9 mouse cellular contexts compared by ENCODE assay signal in the genomic region with DNA sequence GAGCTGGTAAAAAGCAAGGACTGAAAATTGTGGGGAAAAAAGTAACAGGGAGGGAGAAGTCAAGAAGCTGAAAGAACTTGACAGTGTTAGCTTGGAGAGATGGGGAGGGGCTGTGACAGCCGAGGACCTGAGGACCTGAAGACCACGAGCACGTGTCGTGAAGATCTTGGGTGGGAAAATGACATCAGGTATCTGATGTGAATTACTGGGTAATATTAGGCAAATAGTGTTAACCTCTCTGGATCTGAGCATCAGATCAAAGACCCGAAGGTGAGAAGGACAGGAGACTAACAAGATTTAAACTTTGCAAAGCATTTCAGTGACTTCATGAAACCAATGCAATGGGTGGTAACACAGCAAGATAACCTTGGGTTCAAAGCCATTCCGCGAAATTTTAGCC. TPM values are rescaled to one million over a fixed set of nuclear protein-coding genes. Genes with fewer than 3 reads are reported as not detected.
DNase-seq lines count a peak whose midpoint lies in the region; ATAC-seq and TF ChIP-seq lines count a peak whose summit lies in the region.
"Had no signal": no experiment of that assay in that cellular context is flagged by ENCODE, and none has a peak within 500 bp of the region (broad histone marks: within the 10 kb centered on the region; RNA-seq: fewer than 3 reads in every experiment).

No protein-coding gene starts in this region.

- peak overlapping the region; percentile 80; the same call in 1 of the 2 replicates for H3K4me3 ChIP-seq in liver, adult 2 months (ENCODE audit: insufficient read depth, low read depth, low read length)
- peak overlapping the region; percentile 80 for H3K4me3 ChIP-seq in forebrain, embryonic 11.5 days (ENCODE audit: low read depth, low read length)
- peak overlapping the region; percentile 87 for H3K4me3 ChIP-seq in limb, embryonic 12.5 days (replicated peaks)
- peak overlapping the region; percentile 80 for H3K4me3 ChIP-seq in neural tube, embryonic 15.5 days (replicated peaks)

- 14% methylated on average over 7 of the region's 7 CpGs for WGBS in liver, adult 2 months
- 46% methylated on average over 7 of the region's 7 CpGs for WGBS in forebrain, embryonic 11.5 days
- 25% methylated on average over 7 of the region's 7 CpGs for WGBS in limb, embryonic 12.5 days
- 31% methylated on average over 7 of the region's 7 CpGs for WGBS in neural tube, embryonic 15.5 days

- no peak overlapping the region for H3K27ac ChIP-seq in liver, adult 2 months (replicated peaks; ENCODE audit: insufficient read depth, low read depth, low read length)
- H3K27ac ChIP-seq in forebrain, embryonic 11.5 days (ENCODE audit: low read depth, low read length), result no peak overlapping the region
- H3K27ac ChIP-seq in limb, embryonic 12.5 days, result no peak overlapping the region
- no peak overlapping the region for H3K27ac ChIP-seq in neural tube, embryonic 15.5 days (replicated peaks)

- no peak for TF ChIP-seq CTCF in liver, adult 2 months (IDR thresholded peaks at IDR 0.05; ENCODE audit: low read depth, low read length)

- H3K9ac ChIP-seq in liver, adult 2 months (ENCODE audit: low read depth, low read length), result 0 out of 2 replicates have a peak overlapping the region, but pooled peaks have one; percentile 28
- peak overlapping the region; percentile 83; the same call in 1 of the 2 replicates for H3K9ac ChIP-seq in forebrain, embryonic 11.5 days (ENCODE audit: low read length)
- H3K9ac ChIP-seq in limb, embryonic 12.5 days (replicated peaks), result no peak overlapping the region; the same call in 1 of the 2 replicates
- peak overlapping the region; percentile 95 for H3K9ac ChIP-seq in neural tube, embryonic 15.5 days (replicated peaks)

- no peak for DNase-seq in liver, adult 2 months (ENCODE audit: extremely low read depth, low read depth, low spot score)
- no peak for DNase-seq in liver
- no peak for DNase-seq in forebrain, embryonic 11.5 days (ENCODE audit: low spot score)
- no peak for DNase-seq in cerebellum, postnatal 36 days
- no peak for DNase-seq in adrenal gland, adult (ENCODE audit: inconsistent age in 2 of 2, low spot score in 1 of 2)
- DNase-seq in lung, adult 18-20 months, result no peak
- DNase-seq: left cerebral cortex, postnatal 4 days had no signal

- H3K4me1 ChIP-seq in liver, adult 2 months (ENCODE audit: control insufficient read depth, insufficient read depth, low read length), result peaks cover 9% of the 10 kb centered on the region
- peaks cover 6% of the 10 kb centered on the region for H3K4me1 ChIP-seq in forebrain, embryonic 11.5 days (replicated peaks; ENCODE audit: control insufficient read depth, insufficient read depth, low read length)
- peaks cover 20% of the 10 kb centered on the region for H3K4me1 ChIP-seq in limb, embryonic 12.5 days (replicated peaks)
- peaks cover 29% of the 10 kb centered on the region for H3K4me1 ChIP-seq in neural tube, embryonic 15.5 days

- H3K36me3 ChIP-seq in liver, adult 2 months (ENCODE audit: control insufficient read depth, insufficient read depth, low read length), result peaks cover 21% of the 10 kb centered on the region
- peaks cover 14% of the 10 kb centered on the region; the same call in 1 of the 2 replicates for H3K36me3 ChIP-seq in forebrain, embryonic 11.5 days (ENCODE audit: control insufficient read depth, insufficient read depth, low read length)
- H3K36me3 ChIP-seq in limb, embryonic 12.5 days, result peaks cover 48% of the 10 kb centered on the region
- H3K36me3 ChIP-seq in neural tube, embryonic 15.5 days, result peaks cover 44% of the 10 kb centered on the region

- H3K9me3 ChIP-seq in forebrain, embryonic 11.5 days (ENCODE audit: control insufficient read depth, low read length), result no peaks in the 10 kb centered on the region
- no peaks in the 10 kb centered on the region for H3K9me3 ChIP-seq in limb, embryonic 12.5 days
- no peaks in the 10 kb centered on the region for H3K9me3 ChIP-seq in neural tube, embryonic 15.5 days (replicated peaks)

- peak overlapping the region; percentile 74 for H3K4me2 ChIP-seq in forebrain, embryonic 11.5 days (ENCODE audit: low read depth, low read length, severe bottlenecking)
- peak overlapping the region; percentile 78 for H3K4me2 ChIP-seq in limb, embryonic 12.5 days
- H3K4me2 ChIP-seq in neural tube, embryonic 15.5 days, result peak overlapping the region; percentile 77

- H3K79me2 ChIP-seq in liver, adult 2 months (ENCODE audit: control insufficient read depth, insufficient read depth, low read length), result peaks cover 4% of the 10 kb centered on the region; the same call in 1 of the 2 replicates

- no peak for TF ChIP-seq POLR2A in liver, adult 2 months (IDR thresholded peaks at IDR 0.05; ENCODE audit: extremely low read depth, insufficient read depth, low read length)

- no peak for ATAC-seq in forebrain, embryonic 11.5 days (replicated peaks; ENCODE audit: low FRiP score)
- no peak for ATAC-seq in limb, embryonic 12.5 days (ENCODE audit: insufficient number of reproducible peaks, insufficient read depth, low FRiP score, low TSS enrichment, low read depth)
- no peak for ATAC-seq in neural tube, embryonic 15.5 days (ENCODE audit: low FRiP score)

- H3K27me3 ChIP-seq in liver, adult 2 months (ENCODE audit: control insufficient read depth, insufficient read depth, low read length), result no peaks in the 10 kb centered on the region
- H3K27me3 ChIP-seq in forebrain, embryonic 11.5 days (ENCODE audit: control insufficient read depth, insufficient read depth, low read length), result no peaks in the 10 kb centered on the region
- no peaks in the 10 kb centered on the region for H3K27me3 ChIP-seq in limb, embryonic 12.5 days
- H3K27me3 ChIP-seq in neural tube, embryonic 15.5 days (replicated peaks), result no peaks in the 10 kb centered on the region

RNA-seq across cellular contexts. Expression of gene Gatc, which starts 1.0 kb away (rescaled TPM):
- total RNA-seq in liver, adult 2 months (2014; rRNA removed), result 6.3 and 8.6 TPM in 2 replicates
- polyA plus RNA-seq in liver, adult 2 months (2012; rRNA removed), result 11.0 and 12.7 TPM in 2 replicates
- 51.5 and 51.6 TPM in 2 replicates for polyA plus RNA-seq in forebrain, embryonic 11.5 days (2014; fragmentation: Nextera tagmentation; extraction: Ambion mirVana)
- polyA plus RNA-seq in limb, embryonic 12.5 days (2016; fragmentation: Nextera tagmentation; extraction: Ambion mirVana), result 27.3 and 30.6 TPM in 2 replicates
- 32.2 and 37.0 TPM in 2 replicates for polyA plus RNA-seq in neural tube, embryonic 15.5 days (2015; fragmentation: Nextera tagmentation; extraction: Ambion mirVana)

RNA-seq across cellular contexts. Expression of gene Triap1, which starts 1.0 kb away (rescaled TPM):
- 12.9 and 14.5 TPM in 2 replicates for total RNA-seq in liver, adult 2 months (2014; rRNA removed)
- polyA plus RNA-seq in liver, adult 2 months (2012; rRNA removed), result 11.4 and 11.8 TPM in 2 replicates
- 56.4 and 59.4 TPM in 2 replicates for polyA plus RNA-seq in forebrain, embryonic 11.5 days (2014; fragmentation: Nextera tagmentation; extraction: Ambion mirVana)
- 65.4 and 67.0 TPM in 2 replicates for polyA plus RNA-seq in limb, embryonic 12.5 days (2016; fragmentation: Nextera tagmentation; extraction: Ambion mirVana)
- 56.1 and 56.8 TPM in 2 replicates for polyA plus RNA-seq in neural tube, embryonic 15.5 days (2015; fragmentation: Nextera tagmentation; extraction: Ambion mirVana)

RNA-seq across cellular contexts. Expression of gene Cox6a1, which starts 8.8 kb away (rescaled TPM):
- 422 and 505 TPM in 2 replicates for total RNA-seq in liver, adult 2 months (2014; rRNA removed)
- polyA plus RNA-seq in liver, adult 2 months (2012; rRNA removed), result 2,238 and 2,515 TPM in 2 replicates
- polyA plus RNA-seq in forebrain, embryonic 11.5 days (2014; fragmentation: Nextera tagmentation; extraction: Ambion mirVana), result 674 and 731 TPM in 2 replicates
- 668 and 680 TPM in 2 replicates for polyA plus RNA-seq in limb, embryonic 12.5 days (2016; fragmentation: Nextera tagmentation; extraction: Ambion mirVana)
- 1,223 and 1,358 TPM in 2 replicates for polyA plus RNA-seq in neural tube, embryonic 15.5 days (2015; fragmentation: Nextera tagmentation; extraction: Ambion mirVana)

RNA-seq across cellular contexts. Expression of gene Srsf9, which starts 13.0 kb away (rescaled TPM):
- total RNA-seq in liver, adult 2 months (2014; rRNA removed), result 17.0 and 21.7 TPM in 2 replicates
- 25.2 and 25.3 TPM in 2 replicates for polyA plus RNA-seq in liver, adult 2 months (2012; rRNA removed)
- polyA plus RNA-seq in forebrain, embryonic 11.5 days (2014; fragmentation: Nextera tagmentation; extraction: Ambion mirVana), result 373 and 388 TPM in 2 replicates
- polyA plus RNA-seq in limb, embryonic 12.5 days (2016; fragmentation: Nextera tagmentation; extraction: Ambion mirVana), result 444 and 480 TPM in 2 replicates
- polyA plus RNA-seq in neural tube, embryonic 15.5 days (2015; fragmentation: Nextera tagmentation; extraction: Ambion mirVana), result 138 and 154 TPM in 2 replicates

RNA-seq across cellular contexts. Expression of gene Dynll1, which starts 39.2 kb away (rescaled TPM):
- total RNA-seq in liver, adult 2 months (2014; rRNA removed), result 13.1 and 24.1 TPM in 2 replicates
- polyA plus RNA-seq in liver, adult 2 months (2012; rRNA removed), result 24.3 and 25.8 TPM in 2 replicates
- polyA plus RNA-seq in forebrain, embryonic 11.5 days (2014; fragmentation: Nextera tagmentation; extraction: Ambion mirVana), result 1,518 and 1,534 TPM in 2 replicates
- polyA plus RNA-seq in limb, embryonic 12.5 days (2016; fragmentation: Nextera tagmentation; extraction: Ambion mirVana), result 1,818 and 1,898 TPM in 2 replicates
- polyA plus RNA-seq in neural tube, embryonic 15.5 days (2015; fragmentation: Nextera tagmentation; extraction: Ambion mirVana), result 1,284 and 1,328 TPM in 2 replicates
